Mouse (Mus musculus): ENCODE measurements around the gene Dapk2. TPM values are rescaled to one million over a fixed set of nuclear protein-coding genes. Genes with fewer than 3 reads are reported as not detected.

Gene Dapk2
- 1.9 TPM for polyA plus RNA-seq (2015; fragmentation: Illumina TruSeq; extraction: RNeasy Lipid Tissue Mini Kit (QIAGEN cat#74804); ENCODE audit: insufficient read depth, low read depth, low replicate concordance)

DNA sequence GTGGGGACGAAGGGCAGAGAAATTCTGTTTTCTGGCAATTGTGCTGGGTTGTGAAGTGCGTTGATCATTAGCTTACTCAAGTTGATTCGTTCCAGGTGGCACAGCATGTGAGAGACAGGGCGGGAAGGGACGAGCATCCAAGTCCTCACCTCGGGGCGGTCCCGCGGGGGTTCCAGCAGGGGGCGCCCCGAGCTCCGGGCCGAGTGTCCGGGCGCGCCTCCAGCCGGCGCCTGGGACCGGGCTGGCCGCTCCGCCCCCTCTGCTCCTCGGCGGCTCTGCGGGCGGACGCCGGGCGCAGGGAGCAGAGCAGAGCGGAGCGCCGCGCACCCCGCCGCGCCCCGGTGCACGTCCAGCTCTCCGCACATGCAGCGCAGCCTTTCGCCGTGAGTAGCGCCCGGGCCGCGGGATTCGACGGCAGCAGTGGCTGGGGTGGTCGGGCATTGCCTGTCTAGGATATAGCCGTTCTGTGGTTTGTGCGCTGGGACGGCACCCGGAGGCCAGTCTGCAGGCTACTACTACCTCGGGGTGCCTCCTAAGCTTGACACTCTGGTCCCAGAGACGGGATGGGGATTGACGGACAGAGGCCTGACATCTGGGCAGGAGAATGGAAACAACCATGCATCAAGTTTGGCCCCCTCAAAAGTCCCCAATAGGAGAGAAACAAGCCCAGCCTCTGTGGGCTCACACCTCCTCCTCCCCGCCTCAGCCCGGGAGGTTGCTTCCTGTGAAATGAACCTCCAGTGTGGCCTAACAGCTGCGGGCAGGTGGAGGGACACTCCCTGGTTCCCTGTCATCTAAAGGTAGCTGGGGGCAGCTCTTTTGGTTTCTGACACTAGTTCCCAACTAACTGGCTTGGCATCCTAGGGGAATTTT, at the start of gene Dapk2:
Gene Dapk2 (plus strand): TSS at position 266 of the 873 bp plus-strand sequence.

DNA sequence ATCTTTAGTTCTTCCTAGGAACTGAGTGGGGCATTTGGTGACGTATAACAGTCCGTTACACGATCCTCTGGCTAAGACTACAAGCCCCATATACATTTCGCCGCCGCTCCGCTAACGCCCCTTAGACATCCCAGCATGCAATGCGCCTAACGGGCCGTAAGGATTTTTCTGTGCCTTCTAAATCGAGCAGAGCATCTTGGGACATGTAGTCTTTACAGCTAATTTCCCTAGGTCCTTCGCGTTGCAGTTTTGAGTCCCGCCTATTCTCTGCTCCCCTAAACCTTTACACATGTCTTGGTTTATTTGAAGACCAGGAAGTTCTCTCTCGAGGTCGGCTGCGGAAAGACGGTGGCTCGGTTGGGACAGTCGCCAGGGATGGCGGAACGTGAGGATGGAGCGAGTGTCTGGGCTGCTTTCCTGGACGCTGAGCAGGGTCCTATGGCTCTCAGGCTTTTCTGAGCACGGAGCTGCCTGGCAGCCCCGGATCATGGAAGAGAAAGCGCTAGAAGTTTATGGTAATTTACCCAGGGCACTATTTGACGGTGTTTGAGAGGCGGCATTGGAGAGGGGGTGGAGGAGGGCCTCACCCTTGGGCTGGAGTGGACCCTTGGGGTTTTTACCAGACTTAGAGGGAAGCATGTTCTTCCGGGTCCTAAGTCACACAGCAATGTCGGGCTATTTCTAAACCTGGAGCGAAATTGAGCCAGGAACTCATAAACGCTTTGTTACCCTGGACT, 31.4 kb upstream of the Dapk2 start, which contains the start of the genes Snx1 and Ciao2a:
Gene Snx1 (minus strand): TSS at position 132 of the 737 bp plus-strand sequence.
Gene Ciao2a (plus strand): TSS at position 156 of the 737 bp plus-strand sequence.

Other genes with a start within 250 kb of the Dapk2 start
- 3.6 TPM for gene Trip4, start 249.4 kb upstream of the Dapk2 start, polyA plus RNA-seq (2015; fragmentation: Illumina TruSeq; extraction: RNeasy Lipid Tissue Mini Kit (QIAGEN cat#74804); ENCODE audit: insufficient read depth, low read depth, low replicate concordance)
- 4.0 TPM for gene Csnk1g1, start 249.3 kb upstream of the Dapk2 start, polyA plus RNA-seq (2015; fragmentation: Illumina TruSeq; extraction: RNeasy Lipid Tissue Mini Kit (QIAGEN cat#74804); ENCODE audit: insufficient read depth, low read depth, low replicate concordance)
- gene Ppib, start 98.0 kb upstream of the Dapk2 start, polyA plus RNA-seq (2015; fragmentation: Illumina TruSeq; extraction: RNeasy Lipid Tissue Mini Kit (QIAGEN cat#74804); ENCODE audit: insufficient read depth, low read depth, low replicate concordance): 285 TPM
- not detected for gene Snx22, start 88.5 kb upstream of the Dapk2 start, polyA plus RNA-seq (2015; fragmentation: Illumina TruSeq; extraction: RNeasy Lipid Tissue Mini Kit (QIAGEN cat#74804); ENCODE audit: insufficient read depth, low read depth, low replicate concordance)
- gene Snx1, start 31.6 kb upstream of the Dapk2 start, polyA plus RNA-seq (2015; fragmentation: Illumina TruSeq; extraction: RNeasy Lipid Tissue Mini Kit (QIAGEN cat#74804); ENCODE audit: insufficient read depth, low read depth, low replicate concordance): 16.4 TPM
- 9.5 TPM for gene Ciao2a, start 31.6 kb upstream of the Dapk2 start, polyA plus RNA-seq (2015; fragmentation: Illumina TruSeq; extraction: RNeasy Lipid Tissue Mini Kit (QIAGEN cat#74804); ENCODE audit: insufficient read depth, low read depth, low replicate concordance)
- gene Herc1, start 192.2 kb downstream of the Dapk2 start, polyA plus RNA-seq (2015; fragmentation: Illumina TruSeq; extraction: RNeasy Lipid Tissue Mini Kit (QIAGEN cat#74804); ENCODE audit: insufficient read depth, low read depth, low replicate concordance): 6.9 TPM